Mouse (Mus musculus) testis, adult 2 months (tissue): Measurements from ENCODE around the gene Psmd3. TPM values are rescaled to one million over a fixed set of nuclear protein-coding genes. Genes with fewer than 3 reads are reported as not detected.
"Not testable (repeated sequence)": the region's sequence is repeated elsewhere in the genome, so short reads cannot be mapped to it uniquely, and the experiment has no call there.

Experiments used
- H3K27ac ChIP-seq: fragments of 200-500 bp; 2 replicates; pipeline ENCODE4 v1.5.1; 2012; ENCODE audit warnings: low read depth, low read length; ENCODE audit not compliant: control insufficient read depth, insufficient read depth
- H3K27me3 ChIP-seq: fragments of 200-500 bp; 2 replicates; pipeline ENCODE4 v1.6.1; 2012; ENCODE audit warnings: mild to moderate bottlenecking, low read length, moderate library complexity; ENCODE audit not compliant: control insufficient read depth, insufficient read depth
- H3K36me3 ChIP-seq: fragments of 200-500 bp; 2 replicates; pipeline ENCODE4 v1.6.1; 2012; ENCODE audit warnings: mild to moderate bottlenecking, low read length; ENCODE audit not compliant: control insufficient read depth, insufficient read depth
- H3K4me1 ChIP-seq: fragments of 200-500 bp; 2 replicates; pipeline ENCODE4 v1.6.1; 2012; ENCODE audit warnings: low read length; ENCODE audit not compliant: control insufficient read depth, insufficient read depth
- H3K4me3 ChIP-seq: fragments of 200-500 bp; 2 replicates; pipeline ENCODE4 v1.5.1; 2012; ENCODE audit warnings: low read depth, mild to moderate bottlenecking, low read length, moderate library complexity, mixed read lengths; ENCODE audit not compliant: control insufficient read depth
- CTCF ChIP-seq: fragments of 200-500 bp; IDR thresholded peaks from 2 replicates; pipeline ENCODE4 v1.5.1; 2012; ENCODE audit warnings: low read depth, mild to moderate bottlenecking, inconsistent platforms, low read length, moderate library complexity; ENCODE audit not compliant: control insufficient read depth, insufficient read depth, insufficient replicate concordance
- POLR2A ChIP-seq: fragments of 200-500 bp; IDR thresholded peaks from 2 replicates; pipeline ENCODE4 v1.6.1; 2012; ENCODE audit warnings: low read depth, mild to moderate bottlenecking, inconsistent platforms, low read length, moderate library complexity; ENCODE audit not compliant: control insufficient read depth
- polyA plus RNA-seq: library from polyadenylated mRNA; depleted of rRNA; stranded (reverse); fragments of >200 nt; gene quantifications from 2 replicates; pipeline ENCODE4 v1.2.3, GENCODE M21; 2012

Gene Psmd3
- polyA plus RNA-seq, 1 experiment, result 70.2 TPM

GRCm38 (mm10) chr11:98710416-98711045, 28.2 kb downstream of the Psmd3 start:
- H3K27me3 ChIP-seq, result no peaks in the 10 kb centered on the region
- H3K4me3 ChIP-seq, result no peak overlapping the region
- TF ChIP-seq POLR2A, result no peak
- TF ChIP-seq CTCF, result peak; percentile 90; the same call in 1 of the 2 replicates
- H3K27ac ChIP-seq, result no peak overlapping the region
- no peaks in the 10 kb centered on the region; the same call in 1 of the 2 replicates for H3K4me1 ChIP-seq
- no peaks in the 10 kb centered on the region; the same call in none of the 2 replicates for H3K36me3 ChIP-seq

GRCm38 (mm10) chr11:98711046-98711434, 28.7 kb downstream of the Psmd3 start:
- TF ChIP-seq CTCF (no peak), POLR2A (no peak)
- H3K27me3 ChIP-seq, result no peaks in the 10 kb centered on the region
- H3K4me3 ChIP-seq, result no peak overlapping the region
- no peaks in the 10 kb centered on the region; the same call in 1 of the 2 replicates for H3K4me1 ChIP-seq
- H3K27ac ChIP-seq, result no peak overlapping the region
- no peaks in the 10 kb centered on the region; the same call in none of the 2 replicates for H3K36me3 ChIP-seq

GRCm38 (mm10) chr11:98712009-98712408, 29.7 kb downstream of the Psmd3 start:
- not testable (repeated sequence) for H3K36me3 ChIP-seq, H3K4me3 ChIP-seq, H3K4me1 ChIP-seq, H3K27me3 ChIP-seq, H3K27ac ChIP-seq

- H3K27ac ChIP-seq, result no peak overlapping the region
- TF ChIP-seq POLR2A, result no peak
- TF ChIP-seq CTCF, result no peak
- no peak overlapping the region for H3K4me3 ChIP-seq
- no peaks in the 10 kb centered on the region for H3K27me3 ChIP-seq
- no peaks in the 10 kb centered on the region; the same call in none of the 2 replicates for H3K36me3 ChIP-seq
- H3K4me1 ChIP-seq, result no peaks in the 10 kb centered on the region
Measured at GRCm38 (mm10) chr11:98713703-98714102, 31.3 kb downstream of the Psmd3 start.

- H3K4me1 ChIP-seq, result no peaks in the 10 kb centered on the region
- TF ChIP-seq POLR2A (no peak), CTCF (no peak)
- H3K36me3 ChIP-seq, result no peaks in the 10 kb centered on the region; the same call in none of the 2 replicates
- no peaks in the 10 kb centered on the region for H3K27me3 ChIP-seq
- no peak overlapping the region for H3K27ac ChIP-seq
- H3K4me3 ChIP-seq, result no peak overlapping the region
Measured at GRCm38 (mm10) chr11:98715946-98716345, 33.6 kb downstream of the Psmd3 start.

GRCm38 (mm10) chr11:98717904-98718303, 35.5 kb downstream of the Psmd3 start:
- Histone ChIP-seq H3K27me3 (no peaks in the 10 kb centered on the region), H3K27ac (no peak overlapping the region), H3K4me3 (no peak overlapping the region), H3K36me3 (no peaks in the 10 kb centered on the region; the same call in 1 of the 2 replicates), H3K4me1 (no peaks in the 10 kb centered on the region; the same call in 1 of the 2 replicates)
- TF ChIP-seq POLR2A, result no peak
- peak; percentile 83 for TF ChIP-seq CTCF

- no peaks in the 10 kb centered on the region; the same call in 1 of the 2 replicates for H3K4me1 ChIP-seq
- TF ChIP-seq POLR2A, result no peak
- no peak for TF ChIP-seq CTCF
- no peaks in the 10 kb centered on the region for H3K27me3 ChIP-seq
- peaks cover 1% of the 10 kb centered on the region; the same call in 1 of the 2 replicates for H3K36me3 ChIP-seq
- no peak overlapping the region for H3K4me3 ChIP-seq
- no peak overlapping the region for H3K27ac ChIP-seq
Measured at GRCm38 (mm10) chr11:98720756-98721155, 38.4 kb downstream of the Psmd3 start.
